Mouse (Mus musculus): Measurements from ENCODE around the gene Fmnl2. TPM values are rescaled to one million over a fixed set of nuclear protein-coding genes. Genes with fewer than 3 reads are reported as not detected.

The Fmnl2 gene
- polyA plus RNA-seq, 1 experiment from 2014 or later, result 16.8 TPM

DNA sequence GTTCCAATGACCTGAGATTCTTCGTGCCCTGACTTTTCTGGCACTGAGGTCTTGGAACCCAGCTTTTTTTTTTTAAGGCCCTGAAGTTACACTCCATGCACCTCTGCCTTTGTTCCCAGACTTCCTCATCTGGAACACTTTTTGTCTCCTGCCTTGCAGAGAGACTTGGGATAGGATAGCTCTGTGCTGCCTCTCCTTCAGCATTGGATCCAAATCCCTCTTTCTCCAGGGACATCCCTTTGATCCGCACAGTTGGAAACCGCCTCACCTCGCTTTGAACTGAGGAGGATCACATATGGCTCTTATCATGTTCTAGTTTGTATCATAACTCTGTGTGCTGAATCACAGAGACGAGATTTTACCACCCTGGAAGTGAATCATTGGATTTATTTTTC lies 172.8 kb downstream of the Fmnl2 start:
- WGBS, result 75% methylated on average over 5 of the region's 5 CpGs
- H3K4me1 ChIP-seq (ENCODE audit: control insufficient read depth, insufficient read depth, low read length), result no peaks in the 10 kb centered on the region
- no peak overlapping the region for H3K4me3 ChIP-seq (ENCODE audit: low read depth, low read length)
- H3K9me3 ChIP-seq (ENCODE audit: control insufficient read depth, low read length), result no peaks in the 10 kb centered on the region
- no peak overlapping the region for H3K27ac ChIP-seq (ENCODE audit: low read depth, low read length)
- H3K27me3 ChIP-seq (ENCODE audit: control insufficient read depth, insufficient read depth, low read length), result no peaks in the 10 kb centered on the region
- H3K9ac ChIP-seq (replicated peaks; ENCODE audit: low read depth, low read length), result no peak overlapping the region
- ATAC-seq (ENCODE audit: low read depth), result no peak
- no peak overlapping the region for H3K4me2 ChIP-seq (ENCODE audit: low read depth, low read length)
- no peaks in the 10 kb centered on the region for H3K36me3 ChIP-seq (ENCODE audit: control insufficient read depth, insufficient read depth, low read length)

DNA sequence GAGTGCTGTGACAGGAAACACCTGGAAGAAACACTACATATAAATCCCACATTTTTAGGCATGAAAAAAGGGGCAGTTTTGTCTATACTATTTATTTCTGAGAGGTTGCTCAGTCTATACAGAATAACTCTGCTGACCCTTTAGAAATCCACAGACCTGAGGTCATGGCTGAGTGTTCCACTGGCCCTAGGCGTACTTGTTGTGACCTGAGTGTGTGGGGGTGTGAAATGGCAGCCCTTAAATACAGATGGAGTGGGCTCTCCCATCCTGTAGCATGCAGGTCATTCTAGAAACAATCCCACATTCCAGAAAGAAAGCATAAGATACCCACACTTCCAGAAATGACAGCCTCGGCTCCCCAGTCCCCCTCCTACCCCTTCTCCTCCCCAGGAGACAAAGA lies 180.6 kb downstream of the Fmnl2 start:
- no peak overlapping the region for H3K4me2 ChIP-seq (ENCODE audit: low read depth, low read length)
- H3K4me1 ChIP-seq (ENCODE audit: control insufficient read depth, insufficient read depth, low read length), result 0 out of 2 replicates have a peak, but pooled peaks cover 5% of the 10 kb centered on the region
- WGBS, result 46% methylated on average over 2 of the region's 2 CpGs
- no peak overlapping the region for H3K4me3 ChIP-seq (ENCODE audit: low read depth, low read length)
- no peaks in the 10 kb centered on the region for H3K27me3 ChIP-seq (ENCODE audit: control insufficient read depth, insufficient read depth, low read length)
- peak overlapping the region; percentile 48; the same call in 1 of the 2 replicates for H3K27ac ChIP-seq (ENCODE audit: low read depth, low read length)
- no peak overlapping the region for H3K9ac ChIP-seq (replicated peaks; ENCODE audit: low read depth, low read length)
- 0 out of 2 replicates have a peak, but pooled peaks have one; percentile 13 for ATAC-seq (ENCODE audit: low read depth)
- no peaks in the 10 kb centered on the region for H3K9me3 ChIP-seq (ENCODE audit: control insufficient read depth, low read length)
- no peaks in the 10 kb centered on the region for H3K36me3 ChIP-seq (ENCODE audit: control insufficient read depth, insufficient read depth, low read length)

DNA sequence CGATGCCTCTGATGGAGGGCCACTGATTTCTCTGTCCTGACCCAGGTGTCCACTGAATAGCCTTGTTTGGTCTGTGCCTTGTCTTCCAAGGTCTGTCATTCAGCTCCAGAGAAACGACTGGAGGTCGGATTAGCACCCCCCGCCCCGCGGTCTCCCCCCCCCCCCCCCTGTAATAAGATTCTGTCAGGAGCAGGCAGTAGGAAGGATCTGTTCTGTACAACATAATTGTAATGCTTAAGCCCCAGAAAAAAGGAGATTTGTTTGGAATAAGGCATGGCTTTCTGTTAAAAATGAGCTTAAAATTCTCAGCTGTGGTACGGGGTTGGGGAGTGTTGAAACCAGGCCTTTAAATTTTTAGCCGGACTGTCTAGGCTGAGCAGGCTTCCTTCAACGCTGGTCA lies 181.1 kb downstream of the Fmnl2 start:
- H3K9ac ChIP-seq (replicated peaks; ENCODE audit: low read depth, low read length), result no peak overlapping the region
- 25% methylated on average over 9 of the region's 9 CpGs for WGBS
- H3K4me1 ChIP-seq (ENCODE audit: control insufficient read depth, insufficient read depth, low read length), result 0 out of 2 replicates have a peak, but pooled peaks cover 5% of the 10 kb centered on the region
- 0 out of 2 replicates have a peak, but pooled peaks have one; percentile 19 for ATAC-seq (ENCODE audit: low read depth)
- H3K36me3 ChIP-seq (ENCODE audit: control insufficient read depth, insufficient read depth, low read length), result no peaks in the 10 kb centered on the region
- H3K27ac ChIP-seq (ENCODE audit: low read depth, low read length), result peak overlapping the region; percentile 48; the same call in 1 of the 2 replicates
- H3K27me3 ChIP-seq (ENCODE audit: control insufficient read depth, insufficient read depth, low read length), result no peaks in the 10 kb centered on the region
- no peaks in the 10 kb centered on the region for H3K9me3 ChIP-seq (ENCODE audit: control insufficient read depth, low read length)
- no peak overlapping the region for H3K4me3 ChIP-seq (ENCODE audit: low read depth, low read length)
- no peak overlapping the region for H3K4me2 ChIP-seq (ENCODE audit: low read depth, low read length)

DNA sequence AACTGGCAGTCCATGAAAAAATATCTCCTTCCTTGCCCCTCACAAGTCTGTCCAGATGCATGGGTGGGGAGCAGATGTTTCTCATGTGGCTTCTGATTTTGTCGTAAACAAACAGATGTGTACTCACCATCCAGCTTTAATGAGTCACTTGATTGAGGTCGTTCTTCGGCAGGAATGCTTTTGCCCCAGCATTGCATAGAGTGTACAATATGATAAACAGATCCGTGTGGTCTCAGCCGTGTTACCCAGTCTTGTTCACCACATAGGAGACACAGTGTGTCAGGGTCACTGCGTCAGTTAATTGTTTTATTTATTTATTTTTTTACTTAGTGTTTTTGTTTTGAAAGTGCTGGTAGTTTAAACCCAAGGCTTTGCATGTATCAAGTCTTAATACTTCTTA lies 189.4 kb downstream of the Fmnl2 start:
- Histone ChIP-seq H3K27ac (ENCODE audit: low read depth, low read length) (no peak overlapping the region), H3K9ac (replicated peaks; ENCODE audit: low read depth, low read length) (no peak overlapping the region), H3K4me3 (ENCODE audit: low read depth, low read length) (no peak overlapping the region), H3K36me3 (ENCODE audit: control insufficient read depth, insufficient read depth, low read length) (no peaks in the 10 kb centered on the region), H3K4me2 (ENCODE audit: low read depth, low read length) (no peak overlapping the region), H3K4me1 (ENCODE audit: control insufficient read depth, insufficient read depth, low read length) (0 out of 2 replicates have a peak, but pooled peaks cover 5% of the 10 kb centered on the region), H3K27me3 (ENCODE audit: control insufficient read depth, insufficient read depth, low read length) (no peaks in the 10 kb centered on the region), H3K9me3 (ENCODE audit: control insufficient read depth, low read length) (no peaks in the 10 kb centered on the region)
- 68% methylated on average over 6 of the region's 6 CpGs for WGBS
- ATAC-seq (ENCODE audit: low read depth), result 0 out of 2 replicates have a peak, but pooled peaks have one; percentile 31

DNA sequence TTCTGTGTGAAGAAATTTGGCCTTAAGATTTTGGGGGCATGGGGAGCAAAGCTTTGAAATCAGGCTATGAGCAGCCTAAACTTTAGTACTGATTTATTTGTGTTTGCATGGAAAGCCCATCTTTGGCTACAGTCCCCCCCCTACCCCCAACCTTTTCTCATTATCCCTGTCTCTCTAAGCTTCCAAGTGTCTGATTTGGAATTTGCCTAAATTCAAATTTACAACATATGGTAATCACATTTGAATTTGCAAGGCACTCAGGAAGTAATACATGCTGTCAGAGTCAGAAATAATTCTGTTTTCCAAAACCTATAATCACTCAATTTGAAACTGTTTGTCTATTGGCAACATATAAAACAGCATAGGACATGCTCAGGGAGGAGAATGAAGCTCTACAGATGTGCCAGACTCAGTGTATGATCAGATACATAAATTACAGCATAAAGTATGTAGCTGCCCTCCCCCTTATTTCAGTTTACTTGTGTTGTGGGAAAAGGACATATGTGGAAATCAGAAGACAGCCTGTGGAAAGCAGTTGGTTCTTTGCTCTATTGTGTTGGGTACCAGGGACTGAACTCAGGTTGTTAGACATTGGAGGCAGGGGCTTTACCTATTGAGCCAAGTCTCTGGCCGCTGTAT lies 190.2 kb downstream of the Fmnl2 start:
- Histone ChIP-seq H3K27me3 (ENCODE audit: control insufficient read depth, insufficient read depth, low read length) (no peaks in the 10 kb centered on the region), H3K4me3 (ENCODE audit: low read depth, low read length) (no peak overlapping the region), H3K9me3 (ENCODE audit: control insufficient read depth, low read length) (no peaks in the 10 kb centered on the region), H3K4me2 (ENCODE audit: low read depth, low read length) (no peak overlapping the region), H3K4me1 (ENCODE audit: control insufficient read depth, insufficient read depth, low read length) (0 out of 2 replicates have a peak, but pooled peaks cover 5% of the 10 kb centered on the region), H3K36me3 (ENCODE audit: control insufficient read depth, insufficient read depth, low read length) (no peaks in the 10 kb centered on the region), H3K27ac (ENCODE audit: low read depth, low read length) (no peak overlapping the region), H3K9ac (replicated peaks; ENCODE audit: low read depth, low read length) (no peak overlapping the region)
- WGBS, result 91% methylated on average over 1 of the region's 1 CpGs
- no peak for ATAC-seq (ENCODE audit: low read depth)

DNA sequence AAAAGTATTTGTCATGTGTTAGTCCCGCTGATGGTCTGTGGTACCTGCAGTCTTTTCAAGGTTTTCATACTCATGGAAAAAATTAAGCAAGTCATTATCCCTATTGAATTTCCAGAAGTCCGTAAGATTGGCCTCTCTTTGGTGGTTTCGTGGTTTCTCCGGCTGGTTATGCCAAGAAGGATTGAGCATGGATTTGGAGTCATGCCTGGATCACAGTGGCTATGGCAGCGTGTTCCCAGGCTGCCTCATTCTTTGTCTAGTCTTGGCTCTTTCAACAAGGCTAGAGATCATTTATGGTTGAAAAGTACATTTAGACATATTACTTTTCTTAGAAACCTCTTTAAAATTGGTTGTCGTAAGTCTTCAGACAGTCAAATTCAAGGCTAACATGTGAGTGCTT lies 192.7 kb downstream of the Fmnl2 start:
- no peak overlapping the region for H3K27ac ChIP-seq (ENCODE audit: low read depth, low read length)
- no peak for ATAC-seq (ENCODE audit: low read depth)
- H3K4me1 ChIP-seq (ENCODE audit: control insufficient read depth, insufficient read depth, low read length), result 0 out of 2 replicates have a peak, but pooled peaks cover 5% of the 10 kb centered on the region
- peaks cover 7% of the 10 kb centered on the region; the same call in 1 of the 2 replicates for H3K36me3 ChIP-seq (ENCODE audit: control insufficient read depth, insufficient read depth, low read length)
- no peaks in the 10 kb centered on the region for H3K27me3 ChIP-seq (ENCODE audit: control insufficient read depth, insufficient read depth, low read length)
- no peak overlapping the region for H3K4me3 ChIP-seq (ENCODE audit: low read depth, low read length)
- 92% methylated on average over 6 of the region's 6 CpGs for WGBS
- no peak overlapping the region for H3K4me2 ChIP-seq (ENCODE audit: low read depth, low read length)
- H3K9ac ChIP-seq (replicated peaks; ENCODE audit: low read depth, low read length), result no peak overlapping the region
- H3K9me3 ChIP-seq (ENCODE audit: control insufficient read depth, low read length), result no peaks in the 10 kb centered on the region

DNA sequence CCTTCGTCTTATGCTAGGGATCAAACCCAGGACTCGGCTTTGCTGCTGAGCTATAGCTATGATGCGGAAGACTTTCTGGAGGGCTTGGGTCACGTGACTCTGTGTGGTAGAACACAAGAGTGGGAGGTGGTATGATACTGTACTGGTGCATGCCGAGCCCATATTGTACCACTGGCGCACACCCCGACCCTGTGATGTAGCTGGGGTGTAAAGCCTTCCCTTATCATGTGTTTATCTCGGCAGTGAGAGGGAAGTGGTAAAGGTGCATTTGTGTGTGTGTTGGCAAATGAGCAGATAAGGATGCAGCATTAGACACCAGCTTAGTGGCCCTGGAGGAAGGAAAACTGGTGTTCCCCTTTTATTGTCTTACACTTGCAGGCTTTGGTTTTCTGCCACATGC lies 193.8 kb downstream of the Fmnl2 start:
- Histone ChIP-seq H3K27ac (ENCODE audit: low read depth, low read length) (no peak overlapping the region), H3K4me3 (ENCODE audit: low read depth, low read length) (no peak overlapping the region), H3K9me3 (ENCODE audit: control insufficient read depth, low read length) (no peaks in the 10 kb centered on the region), H3K36me3 (ENCODE audit: control insufficient read depth, insufficient read depth, low read length) (peaks cover 7% of the 10 kb centered on the region; the same call in 1 of the 2 replicates), H3K9ac (replicated peaks; ENCODE audit: low read depth, low read length) (no peak overlapping the region), H3K4me2 (ENCODE audit: low read depth, low read length) (no peak overlapping the region), H3K27me3 (ENCODE audit: control insufficient read depth, insufficient read depth, low read length) (no peaks in the 10 kb centered on the region), H3K4me1 (ENCODE audit: control insufficient read depth, insufficient read depth, low read length) (0 out of 2 replicates have a peak, but pooled peaks cover 5% of the 10 kb centered on the region)
- no peak for ATAC-seq (ENCODE audit: low read depth)
- 88% methylated on average over 8 of the region's 8 CpGs for WGBS

DNA sequence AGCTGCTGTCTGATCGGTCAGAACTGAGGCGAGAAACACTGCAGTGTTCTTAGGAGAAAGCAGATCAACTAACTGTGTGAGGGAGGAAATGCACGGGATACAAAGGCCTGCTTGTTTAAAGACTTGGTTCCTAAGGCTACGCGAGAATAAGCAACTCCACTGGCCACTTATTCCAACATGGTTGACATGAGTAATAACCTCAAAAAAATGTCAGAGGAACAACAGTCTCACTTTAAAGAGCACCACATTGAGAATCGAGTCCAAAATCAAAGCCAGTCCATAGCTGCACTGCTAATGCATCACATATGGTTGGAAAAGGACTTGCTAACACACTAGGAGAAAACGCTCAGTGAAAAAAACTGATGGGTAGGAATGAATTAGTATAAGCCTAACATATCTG lies 196.1 kb downstream of the Fmnl2 start:
- Histone ChIP-seq H3K9me3 (ENCODE audit: control insufficient read depth, low read length) (no peaks in the 10 kb centered on the region), H3K27ac (ENCODE audit: low read depth, low read length) (peak overlapping the region; percentile 25), H3K27me3 (ENCODE audit: control insufficient read depth, insufficient read depth, low read length) (no peaks in the 10 kb centered on the region), H3K36me3 (ENCODE audit: control insufficient read depth, insufficient read depth, low read length) (peaks cover 7% of the 10 kb centered on the region; the same call in 1 of the 2 replicates), H3K4me3 (ENCODE audit: low read depth, low read length) (no peak overlapping the region), H3K9ac (replicated peaks; ENCODE audit: low read depth, low read length) (no peak overlapping the region), H3K4me1 (ENCODE audit: control insufficient read depth, insufficient read depth, low read length) (no peaks in the 10 kb centered on the region), H3K4me2 (ENCODE audit: low read depth, low read length) (no peak overlapping the region)
- WGBS, result 60% methylated on average over 7 of the region's 7 CpGs
- ATAC-seq (ENCODE audit: low read depth), result no peak

DNA sequence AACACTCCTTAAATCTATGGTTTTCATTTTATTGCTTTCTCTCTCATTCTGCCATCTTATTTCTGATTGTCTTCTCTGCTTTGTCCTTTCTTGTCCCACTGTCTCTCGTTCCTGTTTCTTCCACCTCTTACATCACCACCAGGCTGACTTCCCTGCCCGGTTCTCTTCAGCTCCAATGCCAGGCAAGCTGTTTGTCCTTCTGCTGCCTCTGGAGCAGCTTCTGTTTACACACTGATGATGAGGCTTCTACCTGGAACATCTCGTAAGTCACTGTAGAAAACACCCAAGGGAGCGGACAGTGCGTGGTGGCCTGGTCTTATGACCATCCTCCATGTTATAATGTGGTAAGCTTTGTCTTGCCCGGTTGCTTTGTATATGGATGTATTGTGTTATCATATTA lies 198.9 kb downstream of the Fmnl2 start:
- no peaks in the 10 kb centered on the region for H3K9me3 ChIP-seq (ENCODE audit: control insufficient read depth, low read length)
- no peak for ATAC-seq (ENCODE audit: low read depth)
- 85% methylated on average over 6 of the region's 6 CpGs for WGBS
- no peak overlapping the region for H3K4me2 ChIP-seq (ENCODE audit: low read depth, low read length)
- no peak overlapping the region for H3K27ac ChIP-seq (ENCODE audit: low read depth, low read length)
- no peak overlapping the region for H3K9ac ChIP-seq (replicated peaks; ENCODE audit: low read depth, low read length)
- H3K4me1 ChIP-seq (ENCODE audit: control insufficient read depth, insufficient read depth, low read length), result peaks cover 3% of the 10 kb centered on the region; the same call in 1 of the 2 replicates
- no peaks in the 10 kb centered on the region for H3K27me3 ChIP-seq (ENCODE audit: control insufficient read depth, insufficient read depth, low read length)
- H3K36me3 ChIP-seq (ENCODE audit: control insufficient read depth, insufficient read depth, low read length), result peaks cover 7% of the 10 kb centered on the region; the same call in 1 of the 2 replicates
- H3K4me3 ChIP-seq (ENCODE audit: low read depth, low read length), result no peak overlapping the region
